Mouse (Mus musculus) midbrain, postnatal 0 days (tissue): ENCODE measurements around the gene Pex26. TPM values are rescaled to one million over a fixed set of nuclear protein-coding genes. Genes with fewer than 3 reads are reported as not detected.

ENCODE experiments used
- ATAC-seq: fragments of 200-750 bp; cut with Nextera tagmentation; 2 replicates; pipeline ENCODE4 v1.8.0; 2017; ENCODE audit warnings: moderate number of reproducible peaks, mild to moderate bottlenecking, moderate TSS enrichment, moderate library complexity; ENCODE audit not compliant: low FRiP score
- DNase-seq: peaks from one replicate; pipeline ENCODE4 v3.0.0-alpha.2; 2015; ENCODE audit warnings: low spot score
- H3K27ac ChIP-seq: fragments of 300-500 bp; sonication (generic); 2 replicates; pipeline ENCODE4 v1.5.1; 2014; ENCODE audit warnings: low read depth, mild to moderate bottlenecking, low read length, mixed read lengths
- H3K27me3 ChIP-seq: fragments of 300-500 bp; sonication (generic); 2 replicates; pipeline ENCODE4 v1.6.1; 2014; ENCODE audit warnings: low read length, control low read depth, mixed read lengths; ENCODE audit not compliant: insufficient read depth
- H3K36me3 ChIP-seq: fragments of 300-500 bp; sonication (generic); 2 replicates; pipeline ENCODE4 v1.6.1; 2014; ENCODE audit warnings: low read length, control low read depth, mixed read lengths; ENCODE audit not compliant: insufficient read depth
- H3K4me1 ChIP-seq: fragments of 300-500 bp; sonication (generic); 2 replicates; pipeline ENCODE4 v1.6.1; 2014; ENCODE audit warnings: mild to moderate bottlenecking, control low read depth, antibody characterized with exemption, low read length, mixed read lengths; ENCODE audit not compliant: insufficient read depth
- H3K4me2 ChIP-seq: fragments of 300-500 bp; sonication (generic); 2 replicates; pipeline ENCODE4 v1.6.1; 2014; ENCODE audit warnings: low read depth, mild to moderate bottlenecking, low read length, mixed read lengths; ENCODE audit not compliant: poor library complexity, severe bottlenecking
- H3K4me3 ChIP-seq: fragments of 300-500 bp; sonication (generic); 2 replicates; pipeline ENCODE4 v1.5.1; 2014; ENCODE audit warnings: low read depth, mild to moderate bottlenecking, low read length, moderate library complexity
- H3K9ac ChIP-seq: fragments of 300-500 bp; sonication (generic); replicated peaks from 2 replicates; pipeline ENCODE4 v1.6.1; 2014; ENCODE audit warnings: mild to moderate bottlenecking, low read length, moderate library complexity, mixed read lengths; ENCODE audit not compliant: poor library complexity, severe bottlenecking
- H3K9me3 ChIP-seq: fragments of 300-500 bp; sonication (generic); 2 replicates; pipeline ENCODE4 v1.6.1; 2016; ENCODE audit warnings: low read length, control low read depth
- CTCF ChIP-seq: IDR thresholded peaks from 2 replicates; pipeline ENCODE4 v1.5.1; 2016; ENCODE audit warnings: antibody characterized with exemption, mild to moderate bottlenecking
- WGBS: fragments of 180-500 bp; shearing (Covaris S2); extraction: QIAGEN DNeasy Blood & Tissue Kit; methylation state at CpG from one replicate; pipeline ENCODE4 v1.1.7; 2014; 5-methylcytosine and 5-hydroxymethylcytosine counted together
- polyA plus RNA-seq: library from polyadenylated mRNA; unstranded; fragments of >200 nt; fragmentation: Nextera tagmentation; extraction: Ambion mirVana; gene quantifications from 2 replicates; pipeline ENCODE4 v1.2.1, GENCODE M21; 2015
- total RNA-seq: library from RNA; depleted of rRNA; stranded (reverse); fragments of >200 nt; gene quantifications from 2 replicates; pipeline ENCODE4 v1.2.3, GENCODE M21; 2014

The Pex26 gene
- total and polyA plus RNA-seq, 2 experiments from 2014 or later, result 12.7 to 32.6 TPM

DNA sequence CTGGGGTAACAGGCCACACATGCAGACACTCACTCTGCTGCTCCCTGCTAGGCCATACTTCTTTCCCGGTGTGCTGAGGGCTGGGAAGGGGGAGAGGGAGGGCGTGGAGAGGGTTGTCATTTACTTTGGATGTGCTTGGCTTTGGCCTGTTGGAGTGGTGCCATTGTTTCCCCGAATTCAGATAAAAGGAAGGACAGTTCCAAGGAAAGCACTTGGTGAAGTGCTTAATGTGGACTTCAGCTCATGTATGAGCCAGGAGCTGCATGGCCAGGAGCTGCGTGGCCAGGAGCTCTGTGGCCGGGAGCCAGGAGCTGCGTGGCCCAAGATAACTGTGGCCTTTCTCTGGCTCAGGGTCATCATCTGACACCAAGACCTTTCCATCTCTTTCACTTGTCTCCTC, 12.4 kb upstream of the Pex26 start:
- H3K27me3 ChIP-seq, result no peaks in the 10 kb centered on the region
- no peaks in the 10 kb centered on the region for H3K36me3 ChIP-seq
- H3K4me3 ChIP-seq, result no peak overlapping the region
- H3K9me3 ChIP-seq, result no peaks in the 10 kb centered on the region
- H3K27ac ChIP-seq, result no peak overlapping the region
- no peak overlapping the region for H3K9ac ChIP-seq
- no peak for TF ChIP-seq CTCF
- no peak for ATAC-seq
- no peak overlapping the region for H3K4me2 ChIP-seq
- 88% methylated on average over 6 of the region's 6 CpGs for WGBS
- H3K4me1 ChIP-seq, result 0 out of 2 replicates have a peak, but pooled peaks cover 5% of the 10 kb centered on the region
- DNase-seq, result no peak

GRCm38 (mm10) chr6:121173471-121173870, 10.0 kb upstream of the Pex26 start:
- 78% methylated on average over 5 of the region's 5 CpGs for WGBS
- DNase-seq, result no peak
- Histone ChIP-seq H3K9me3 (no peaks in the 10 kb centered on the region), H3K27me3 (no peaks in the 10 kb centered on the region), H3K4me1 (0 out of 2 replicates have a peak, but pooled peaks cover 7% of the 10 kb centered on the region), H3K9ac (no peak overlapping the region), H3K4me2 (no peak overlapping the region), H3K36me3 (no peaks in the 10 kb centered on the region), H3K27ac (no peak overlapping the region), H3K4me3 (no peak overlapping the region)
- ATAC-seq, result no peak
- TF ChIP-seq CTCF, result no peak

GRCm38 (mm10) chr6:121174761-121175160, 8.7 kb upstream of the Pex26 start:
- ATAC-seq, result no peak
- Histone ChIP-seq H3K4me1 (0 out of 2 replicates have a peak, but pooled peaks cover 7% of the 10 kb centered on the region), H3K36me3 (no peaks in the 10 kb centered on the region), H3K9me3 (no peaks in the 10 kb centered on the region), H3K4me2 (no peak overlapping the region), H3K9ac (no peak overlapping the region), H3K27me3 (no peaks in the 10 kb centered on the region), H3K4me3 (no peak overlapping the region), H3K27ac (no peak overlapping the region)
- WGBS, result 94% methylated on average over 6 of the region's 6 CpGs
- no peak for TF ChIP-seq CTCF
- DNase-seq, result no peak

- no peak for TF ChIP-seq CTCF
- Histone ChIP-seq H3K36me3 (no peaks in the 10 kb centered on the region), H3K4me3 (no peak overlapping the region), H3K4me1 (0 out of 2 replicates have a peak, but pooled peaks cover 7% of the 10 kb centered on the region), H3K27me3 (no peaks in the 10 kb centered on the region), H3K4me2 (no peak overlapping the region), H3K9ac (peak overlapping the region; percentile 39; the same call in 1 of the 2 replicates), H3K27ac (peak overlapping the region; percentile 51; the same call in 1 of the 2 replicates), H3K9me3 (no peaks in the 10 kb centered on the region)
- DNase-seq (peak; percentile 8), ATAC-seq (peak; percentile 59)
- WGBS, result 38% methylated on average over 14 of the region's 14 CpGs
These were observed 7.3 kb upstream of the Pex26 start for GRCm38 (mm10) chr6:121176011-121176730.

DNA sequence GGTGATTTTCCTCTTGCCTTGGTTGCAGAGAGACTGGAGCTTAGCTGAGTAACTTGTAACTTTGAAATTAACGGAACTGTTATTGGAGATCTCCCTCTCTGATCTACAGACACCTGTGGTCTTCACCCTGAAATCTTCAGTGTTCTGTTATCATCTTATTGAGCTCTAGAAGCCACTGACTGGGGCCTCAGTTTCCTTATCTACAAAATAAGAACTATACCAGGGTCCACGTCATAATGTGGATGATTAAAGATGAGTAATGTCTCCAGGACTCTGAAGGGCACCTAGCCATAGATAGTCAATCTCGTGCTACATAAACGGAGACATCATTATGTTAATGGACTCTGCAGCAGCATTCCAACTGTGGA, 6.8 kb upstream of the Pex26 start:
- no peak overlapping the region for H3K4me3 ChIP-seq
- no peak for TF ChIP-seq CTCF
- H3K4me1 ChIP-seq, result 0 out of 2 replicates have a peak, but pooled peaks cover 7% of the 10 kb centered on the region
- ATAC-seq (no peak), DNase-seq (no peak)
- H3K36me3 ChIP-seq, result no peaks in the 10 kb centered on the region
- H3K27ac ChIP-seq, result no peak overlapping the region
- no peaks in the 10 kb centered on the region for H3K9me3 ChIP-seq
- H3K27me3 ChIP-seq, result no peaks in the 10 kb centered on the region
- no peak overlapping the region for H3K4me2 ChIP-seq
- no peak overlapping the region for H3K9ac ChIP-seq
- 79% methylated on average over 4 of the region's 4 CpGs for whole genome bisulfite sequencing

- H3K9ac ChIP-seq, result no peak overlapping the region
These were observed 6.3 kb upstream of the Pex26 start for GRCm38 (mm10) chr6:121177118-121177708.

More at GRCm38 (mm10) chr6:121177118-121177708, 6.3 kb upstream of the Pex26 start:
- Histone ChIP-seq H3K36me3 (no peaks in the 10 kb centered on the region), H3K27ac (no peak overlapping the region), H3K4me3 (no peak overlapping the region), H3K27me3 (no peaks in the 10 kb centered on the region), H3K4me2 (no peak overlapping the region), H3K4me1 (0 out of 2 replicates have a peak, but pooled peaks cover 7% of the 10 kb centered on the region), H3K9me3 (no peaks in the 10 kb centered on the region)
- DNase-seq (no peak), ATAC-seq (no peak)
- 88% methylated on average over 7 of the region's 7 CpGs for WGBS
- TF ChIP-seq CTCF, result no peak
